Mouse (Mus musculus) thymus, adult 2 months (tissue): ENCODE measurements around the gene Hvcn1. TPM values are rescaled to one million over a fixed set of nuclear protein-coding genes. Genes with fewer than 3 reads are reported as not detected.
A peak's percentile ranks its signal among the peaks of the same experiment; 100 is the strongest.
"Not testable (repeated sequence)": the region's sequence is repeated elsewhere in the genome, so short reads cannot be mapped to it uniquely, and the experiment has no call there.

ENCODE experiments used
- DNase-seq: peaks from one replicate; pipeline ENCODE4 v3.0.0; 2021
- H3K27ac ChIP-seq: fragments of 200-500 bp; 2 replicates; pipeline ENCODE4 v1.5.1; 2012; ENCODE audit warnings: low read length, control low read depth; ENCODE audit not compliant: control insufficient read depth, insufficient read depth
- H3K27me3 ChIP-seq: fragments of 200-500 bp; 2 replicates; pipeline ENCODE4 v1.6.1; 2012; ENCODE audit warnings: mild to moderate bottlenecking, low read length, moderate library complexity, mixed read lengths; ENCODE audit not compliant: control insufficient read depth, insufficient read depth
- H3K36me3 ChIP-seq: fragments of 200-500 bp; 2 replicates; pipeline ENCODE4 v1.6.1; 2012; ENCODE audit warnings: mild to moderate bottlenecking, low read length, moderate library complexity; ENCODE audit not compliant: control insufficient read depth, insufficient read depth
- H3K4me1 ChIP-seq: fragments of 200-500 bp; replicated peaks from 2 replicates; pipeline ENCODE4 v1.6.1; 2012; ENCODE audit warnings: low read length; ENCODE audit not compliant: control insufficient read depth, insufficient read depth
- H3K4me3 ChIP-seq: fragments of 200-500 bp; 2 replicates; pipeline ENCODE4 v1.5.1; 2012; ENCODE audit warnings: mild to moderate bottlenecking, low read length, control low read depth, moderate library complexity; ENCODE audit not compliant: control insufficient read depth, insufficient read depth
- CTCF ChIP-seq: fragments of 200-500 bp; IDR thresholded peaks from 2 replicates; pipeline ENCODE4 v1.5.1; 2012; ENCODE audit warnings: mild to moderate bottlenecking, control low read depth, low read length, moderate library complexity, borderline replicate concordance; ENCODE audit not compliant: control insufficient read depth, poor library complexity, insufficient read depth; ENCODE audit errors: extremely low read depth
- POLR2A ChIP-seq: fragments of 200-500 bp; IDR thresholded peaks from 2 replicates; pipeline ENCODE4 v1.6.1; 2012; ENCODE audit warnings: mild to moderate bottlenecking, low read length, control low read depth, moderate library complexity; ENCODE audit not compliant: control insufficient read depth, poor library complexity, insufficient read depth; ENCODE audit errors: extremely low read depth
- WGBS: fragments of 180-500 bp; shearing (Covaris S2); methylation state at CpG from one replicate; pipeline ENCODE4 v1.1.7; 2018; 5-methylcytosine and 5-hydroxymethylcytosine counted together
- polyA plus RNA-seq: library from polyadenylated mRNA; depleted of rRNA; stranded (reverse); fragments of >200 nt; gene quantifications from 2 replicates; pipeline ENCODE4 v1.2.3, GENCODE M21; 2012

The Hvcn1 gene
- polyA plus RNA-seq, 1 experiment = 43.9 TPM

GRCm38 (mm10) chr5:122179665-122180064, 26.9 kb upstream of the Hvcn1 start:
- no peak for DNase-seq
- peaks cover 14% of the 10 kb centered on the region for H3K36me3 ChIP-seq
- no peak overlapping the region for H3K27ac ChIP-seq
- peaks cover 17% of the 10 kb centered on the region for H3K4me1 ChIP-seq
- H3K27me3 ChIP-seq = no peaks in the 10 kb centered on the region
- 22% methylated on average over 6 of the region's 6 CpGs for WGBS
- TF ChIP-seq CTCF (no peak), POLR2A (no peak)
- no peak overlapping the region for H3K4me3 ChIP-seq

DNA sequence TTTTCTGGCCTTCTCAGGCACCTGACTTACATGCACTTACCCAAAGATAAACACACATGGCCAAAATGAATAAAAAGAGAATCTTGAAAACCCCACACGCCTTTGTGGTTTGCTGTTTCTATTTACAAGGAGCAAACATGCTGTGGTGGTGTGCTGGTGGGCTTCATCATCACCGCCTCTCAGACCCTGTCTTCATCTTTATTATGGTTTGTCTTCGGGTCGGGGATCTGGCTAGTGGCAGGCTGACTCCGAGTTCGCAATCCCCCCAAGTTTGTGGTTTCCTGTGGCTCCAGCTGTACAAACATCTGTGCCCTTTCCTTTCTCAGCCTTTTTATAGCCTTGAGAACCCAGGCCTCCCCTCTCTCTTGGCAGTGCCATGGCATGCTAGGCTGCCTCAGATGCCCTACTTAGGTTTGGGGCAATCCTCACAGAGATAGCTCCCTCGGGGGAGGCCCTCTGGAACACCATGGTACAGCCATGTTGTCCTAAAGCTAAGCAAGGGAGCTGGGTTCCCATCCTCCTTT, 22.3 kb upstream of the Hvcn1 start:
- H3K27ac ChIP-seq = peak overlapping the region; percentile 83
- 7% methylated on average over 7 of the region's 7 CpGs for WGBS
- H3K36me3 ChIP-seq = no peaks in the 10 kb centered on the region
- DNase-seq = peak; percentile 60
- TF ChIP-seq POLR2A (0 out of 2 replicates have a peak, but pooled peaks have one; percentile 15), CTCF (no peak)
- no peak overlapping the region for H3K4me3 ChIP-seq
- peaks cover 21% of the 10 kb centered on the region for H3K4me1 ChIP-seq
- no peaks in the 10 kb centered on the region for H3K27me3 ChIP-seq

DNA sequence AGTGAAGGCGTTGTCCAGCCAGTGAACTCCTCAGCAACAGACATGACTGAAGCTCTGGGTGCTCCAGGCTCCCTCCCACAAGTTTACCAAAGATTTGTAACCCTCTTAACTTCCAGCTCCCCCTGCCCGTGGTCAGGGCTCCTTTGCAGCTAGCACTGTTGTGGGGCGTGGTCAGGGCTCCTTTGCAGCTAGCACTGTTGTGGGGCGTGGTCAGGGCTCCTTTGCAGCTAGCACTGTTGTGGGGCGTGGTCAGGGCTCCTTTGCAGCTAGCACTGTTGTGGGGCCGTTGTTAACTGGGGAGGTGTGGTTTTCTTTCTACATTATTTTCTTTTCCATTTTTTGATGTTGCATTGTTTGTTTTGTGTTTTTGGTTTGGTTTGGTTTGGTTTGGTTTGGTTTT, 21.7 kb upstream of the Hvcn1 start:
- H3K27ac ChIP-seq = peak overlapping the region; percentile 83
- 86% methylated on average over 6 of the region's 6 CpGs for WGBS

GRCm38 (mm10) chr5:122189115-122189514, 17.5 kb upstream of the Hvcn1 start:
- no peak for DNase-seq
- Histone ChIP-seq H3K27me3 (no peaks in the 10 kb centered on the region), H3K4me3 (no peak overlapping the region), H3K27ac (no peak overlapping the region), H3K4me1 (peaks cover 15% of the 10 kb centered on the region), H3K36me3 (no peaks in the 10 kb centered on the region)
- WGBS = 44% methylated on average over 3 of the region's 3 CpGs
- TF ChIP-seq POLR2A (no peak), CTCF (no peak)

More for the DNA sequence above, 21.7 kb upstream of the Hvcn1 start:
- not testable (repeated sequence) for DNase-seq, H3K36me3 ChIP-seq, H3K4me3 ChIP-seq, H3K27me3 ChIP-seq
- H3K4me1 ChIP-seq = peaks cover 18% of the 10 kb centered on the region

DNA sequence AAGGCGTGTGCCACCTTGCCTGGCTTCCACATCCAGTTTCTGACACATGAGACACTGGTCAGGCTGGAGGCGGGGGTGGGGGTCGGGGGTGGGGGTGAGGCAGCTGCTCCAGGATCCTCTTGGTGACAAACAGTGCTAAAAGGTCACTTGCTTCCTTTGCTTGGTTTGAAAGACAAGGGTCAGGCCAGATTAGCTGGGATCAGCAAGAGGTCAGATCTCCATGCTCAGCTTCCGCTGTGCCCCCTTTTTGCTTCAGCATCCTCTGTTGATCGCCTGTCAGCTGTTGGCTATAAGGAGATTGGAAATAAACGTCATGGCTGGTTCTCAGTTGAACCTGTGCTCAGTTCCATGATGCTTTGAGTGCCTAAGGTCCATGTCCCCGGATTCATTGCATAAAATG, 16.1 kb upstream of the Hvcn1 start:
- DNase-seq = no peak
- no peak overlapping the region for H3K27ac ChIP-seq
- H3K27me3 ChIP-seq = no peaks in the 10 kb centered on the region
- no peak overlapping the region for H3K4me3 ChIP-seq
- no peaks in the 10 kb centered on the region for H3K36me3 ChIP-seq
- peaks cover 3% of the 10 kb centered on the region for H3K4me1 ChIP-seq
- 93% methylated on average over 7 of the region's 7 CpGs for WGBS
- TF ChIP-seq CTCF (no peak), POLR2A (no peak)

- H3K4me1 ChIP-seq = 0 out of 2 replicates have a peak, but pooled peaks cover 2% of the 10 kb centered on the region
- no peak overlapping the region for H3K4me3 ChIP-seq
- DNase-seq = no peak
- H3K27ac ChIP-seq = no peak overlapping the region
- H3K27me3 ChIP-seq = no peaks in the 10 kb centered on the region
- WGBS = 94% methylated on average over 12 of the region's 12 CpGs
- TF ChIP-seq POLR2A (no peak), CTCF (no peak)
- H3K36me3 ChIP-seq = no peaks in the 10 kb centered on the region
These were observed 15.1 kb upstream of the Hvcn1 start for GRCm38 (mm10) chr5:122191269-122192063.
